In the genomic region with DNA sequence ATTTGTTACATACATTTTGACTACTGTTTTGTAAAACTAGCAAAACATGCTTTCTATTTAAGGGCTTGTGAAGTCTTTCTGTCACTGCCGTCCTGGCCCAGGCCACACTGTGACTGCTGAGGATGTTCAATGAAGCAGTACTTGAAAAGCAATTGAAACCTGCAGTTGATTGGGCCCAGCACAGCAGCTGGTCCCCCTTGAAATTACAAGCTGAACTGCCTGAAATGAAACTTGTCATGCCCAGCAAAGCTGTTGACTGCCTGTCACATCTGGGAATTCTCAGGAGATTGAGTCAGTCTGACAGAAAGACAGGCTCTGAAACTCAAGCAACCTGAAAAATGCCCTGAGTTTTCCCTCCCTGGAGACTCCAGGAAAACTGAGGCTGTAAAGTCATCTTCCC, we compare ENCODE assay signal across 21 mouse cellular contexts.
A peak's percentile ranks its signal among the peaks of the same experiment; 100 is the strongest.
DNase-seq lines count a peak whose midpoint lies in the region; ATAC-seq and TF ChIP-seq lines count a peak whose summit lies in the region.
"Had no signal": no experiment of that assay in that cellular context is flagged by ENCODE, and none has a peak within 500 bp of the region (broad histone marks: within the 10 kb centered on the region; RNA-seq: fewer than 3 reads in every experiment).

No protein-coding gene starts in this region.

- H3K27me3 ChIP-seq in hindbrain, embryonic 12.5 days = no peaks in the 10 kb centered on the region; the same call in 1 of the 2 replicates
- no peaks in the 10 kb centered on the region for H3K27me3 ChIP-seq in midbrain, embryonic 16.5 days (ENCODE audit: control insufficient read depth, insufficient read depth, low read depth, low read length)
- H3K27me3 ChIP-seq: CH12.LX; embryonic facial prominence, embryonic 15.5 days; intestine, embryonic 15.5 days had no signal

- no peak overlapping the region for H3K9ac ChIP-seq in hindbrain, embryonic 12.5 days
- no peak overlapping the region for H3K9ac ChIP-seq in midbrain, embryonic 16.5 days (ENCODE audit: low read depth, low read length)
- H3K9ac ChIP-seq: embryonic facial prominence, embryonic 15.5 days; intestine, embryonic 15.5 days; liver, postnatal 0 days had no signal

- no peak overlapping the region for H3K4me3 ChIP-seq in hindbrain, embryonic 12.5 days
- H3K4me3 ChIP-seq in midbrain, embryonic 16.5 days (ENCODE audit: low read depth, low read length) = no peak overlapping the region
- no peak overlapping the region for H3K4me3 ChIP-seq in lung, adult 2 months (replicated peaks; ENCODE audit: extremely low read depth, low read depth, low read length)
- H3K4me3 ChIP-seq: embryonic facial prominence, embryonic 15.5 days; intestine, embryonic 15.5 days; left cerebral cortex, adult 2 months had no signal

- WGBS in hindbrain, embryonic 12.5 days = 20% methylated on average over 1 of the region's 1 CpGs
- WGBS in midbrain, embryonic 16.5 days = 16% methylated on average over 1 of the region's 1 CpGs
- WGBS in lung, adult 2 months = 78% methylated on average over 1 of the region's 1 CpGs

- peak; percentile 58 for ATAC-seq in hindbrain, embryonic 12.5 days (ENCODE audit: low FRiP score)
- 0 out of 2 replicates have a peak, but pooled peaks have one; percentile 25 for ATAC-seq in midbrain, embryonic 16.5 days
- ATAC-seq: forebrain, embryonic 16.5 days; intestine, embryonic 15.5 days; liver, postnatal 0 days had no signal

- no peaks in the 10 kb centered on the region for H3K36me3 ChIP-seq in hindbrain, embryonic 12.5 days
- no peaks in the 10 kb centered on the region for H3K36me3 ChIP-seq in midbrain, embryonic 16.5 days (ENCODE audit: control insufficient read depth, insufficient read depth, low read length)
- H3K36me3 ChIP-seq: embryonic facial prominence, embryonic 15.5 days; intestine, embryonic 15.5 days had no signal

- no peak for TF ChIP-seq POLR2A in brain, embryonic 14.5 days (IDR thresholded peaks at IDR 0.05; ENCODE audit: borderline replicate concordance, extremely low read depth, insufficient read depth, insufficient read length, poor library complexity, severe bottlenecking)
- no peak for TF ChIP-seq POLR2A in lung, adult 2 months (IDR thresholded peaks at IDR 0.05; ENCODE audit: borderline replicate concordance, extremely low read depth, low read depth, low read length)

- H3K9me3 ChIP-seq in hindbrain, embryonic 12.5 days (replicated peaks) = no peaks in the 10 kb centered on the region
- H3K9me3 ChIP-seq in midbrain, embryonic 16.5 days (replicated peaks; ENCODE audit: control insufficient read depth, low read length, poor library complexity, severe bottlenecking) = no peaks in the 10 kb centered on the region
- H3K9me3 ChIP-seq: embryonic facial prominence, embryonic 15.5 days; intestine, embryonic 15.5 days had no signal

- H3K4me1 ChIP-seq in hindbrain, embryonic 12.5 days = peaks cover 15% of the 10 kb centered on the region
- no peaks in the 10 kb centered on the region for H3K4me1 ChIP-seq in midbrain, embryonic 16.5 days (ENCODE audit: control insufficient read depth, insufficient read depth, low read length)
- H3K4me1 ChIP-seq in lung, adult 2 months (ENCODE audit: control insufficient read depth, insufficient read depth, low read length) = no peaks in the 10 kb centered on the region
- H3K4me1 ChIP-seq: embryonic facial prominence, embryonic 15.5 days; intestine, embryonic 15.5 days had no signal

- no peak overlapping the region for H3K4me2 ChIP-seq in hindbrain, embryonic 12.5 days (replicated peaks)
- H3K4me2 ChIP-seq in midbrain, embryonic 16.5 days (ENCODE audit: low read length) = no peak overlapping the region
- H3K4me2 ChIP-seq: embryonic facial prominence, embryonic 15.5 days; intestine, embryonic 15.5 days had no signal

- TF ChIP-seq CTCF in brain, embryonic 14.5 days (IDR thresholded peaks at IDR 0.05; ENCODE audit: borderline replicate concordance, extremely low read depth, insufficient read depth, insufficient read length) = no peak
- no peak for TF ChIP-seq CTCF in lung, adult 2 months (IDR thresholded peaks at IDR 0.05; ENCODE audit: insufficient read depth, low read length)

- DNase-seq in embryo, embryonic 11 days = peak; percentile 30
- no peak for DNase-seq in embryo, embryonic 10 days (ENCODE audit: low spot score)
- DNase-seq in brain, embryonic 14.5 days (ENCODE audit: low read depth) = peak; percentile 66
- DNase-seq in lung, postnatal 14 days = no peak
- no peak for DNase-seq in spleen, postnatal 14 days (ENCODE audit: low spot score in 2 of 2)
- no peak for DNase-seq in lung, adult 2 months
- DNase-seq: adrenal gland, postnatal 25 days; cerebellum, postnatal 10 days; heart, postnatal 10 days; kidney, postnatal 36 days; liver, postnatal 0 days; lung, postnatal 4 days; right cerebral cortex, postnatal 14 days; thymus, postnatal 4 days had no signal

- no peak overlapping the region for H3K27ac ChIP-seq in hindbrain, embryonic 12.5 days
- no peak overlapping the region for H3K27ac ChIP-seq in midbrain, embryonic 16.5 days (ENCODE audit: low read length)
- H3K27ac ChIP-seq: embryonic facial prominence, embryonic 15.5 days; intestine, embryonic 15.5 days; left cerebral cortex, adult 2 months had no signal

Comparison
In these comparisons a context has a peak if more than half of its experiments do, and no peak if none do; other contexts are left out.
1. DNase-seq: peak in embryo, embryonic 11 days (single experiment) and brain, embryonic 14.5 days (single experiment); none in embryo, embryonic 10 days (single experiment), lung, postnatal 14 days (single experiment), spleen, postnatal 14 days (0 of 2) and lung, adult 2 months (single experiment).